Mouse (Mus musculus): ENCODE results near the gene Pole3. TPM values are rescaled to one million over a fixed set of nuclear protein-coding genes. Genes with fewer than 3 reads are reported as not detected.
A peak's percentile ranks its signal among the peaks of the same experiment; 100 is the strongest.

Gene Pole3
- total RNA-seq, 2 experiments from 2014 or later, result 23.4 to 24.4 TPM

DNA sequence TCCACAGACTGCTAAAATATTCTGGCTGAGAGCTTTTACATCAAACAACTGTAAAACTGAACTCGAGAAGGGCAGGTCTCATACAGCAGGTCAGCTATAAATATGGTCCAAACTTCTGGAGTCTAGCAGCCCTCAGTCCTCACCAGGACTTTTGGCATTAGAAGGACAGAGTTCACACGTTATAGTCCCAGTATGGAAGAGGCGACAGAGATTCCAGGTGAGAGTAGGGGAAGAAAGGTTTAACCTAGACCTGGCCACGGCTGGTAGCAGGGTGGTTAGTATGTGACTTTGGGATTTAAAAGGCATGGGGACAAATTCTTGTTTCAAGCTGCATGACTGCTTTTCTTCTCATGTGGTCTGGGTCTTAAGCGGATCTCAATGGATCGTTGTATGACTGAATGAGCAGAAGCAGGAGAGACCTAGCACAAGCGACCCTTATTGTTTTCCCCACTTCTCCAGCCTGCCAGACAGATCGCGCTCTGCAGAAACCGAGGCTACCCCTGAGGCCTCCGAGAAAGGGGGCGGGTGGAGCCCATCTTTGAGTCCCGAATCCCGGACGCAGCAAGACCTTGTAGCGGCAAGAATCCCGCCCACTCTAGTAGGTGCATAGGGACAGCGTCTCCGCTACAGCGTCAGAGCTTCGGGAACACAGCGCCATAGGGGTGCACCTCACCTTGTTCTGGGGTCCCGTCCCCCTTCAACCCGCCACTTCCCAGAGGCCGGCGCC is 5.6 kb downstream of the Pole3 start:
- DNase-seq, result no peak
- intact Hi-C loops (cut with DNase I), result loop anchor here (5.0 kb wide), 1 partner anchor 157 kb away; the partner anchor contains the start of genes Fkbp15 and Slc31a1

DNA sequence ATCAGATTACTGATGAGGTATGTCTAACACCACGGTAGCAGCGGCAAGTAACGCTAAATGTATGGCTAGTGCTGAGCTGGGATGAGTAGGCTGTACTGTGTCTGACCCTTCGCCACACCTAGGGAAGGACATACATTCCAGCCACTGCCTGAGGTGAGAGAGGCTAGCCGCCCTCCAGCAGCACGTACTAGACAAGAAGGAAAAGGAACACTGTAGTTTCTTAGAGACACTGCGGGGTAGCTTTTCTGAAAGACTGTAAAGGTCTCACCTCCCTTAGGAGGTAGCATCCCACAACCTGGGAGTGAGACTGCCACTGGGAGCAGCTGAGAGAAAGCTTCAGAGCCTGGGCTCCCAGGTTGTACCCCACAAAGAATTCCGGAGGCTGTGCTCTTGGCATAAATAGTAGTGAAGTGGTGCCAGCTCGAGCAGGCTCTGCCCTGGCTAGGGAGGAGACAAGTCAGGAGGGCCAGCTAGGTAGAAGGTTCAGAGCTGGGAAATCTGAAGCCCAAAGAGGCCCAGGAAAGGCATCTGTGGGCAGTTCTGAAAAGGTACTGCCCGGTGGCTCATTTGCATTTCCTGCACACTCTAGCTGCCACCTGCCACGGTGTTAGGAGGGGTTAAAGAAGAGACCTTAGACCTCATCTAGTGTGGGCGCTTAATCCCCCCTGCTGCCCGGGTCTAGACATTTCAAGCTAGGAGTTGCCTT is 6.3 kb downstream of the Pole3 start:
- intact Hi-C loops (cut with DNase I), result loop anchor here (5.0 kb wide), 1 partner anchor 156 kb away; the partner anchor contains the start of genes Fkbp15 and Slc31a1
- DNase-seq, result peak; percentile 64 to 67

DNA sequence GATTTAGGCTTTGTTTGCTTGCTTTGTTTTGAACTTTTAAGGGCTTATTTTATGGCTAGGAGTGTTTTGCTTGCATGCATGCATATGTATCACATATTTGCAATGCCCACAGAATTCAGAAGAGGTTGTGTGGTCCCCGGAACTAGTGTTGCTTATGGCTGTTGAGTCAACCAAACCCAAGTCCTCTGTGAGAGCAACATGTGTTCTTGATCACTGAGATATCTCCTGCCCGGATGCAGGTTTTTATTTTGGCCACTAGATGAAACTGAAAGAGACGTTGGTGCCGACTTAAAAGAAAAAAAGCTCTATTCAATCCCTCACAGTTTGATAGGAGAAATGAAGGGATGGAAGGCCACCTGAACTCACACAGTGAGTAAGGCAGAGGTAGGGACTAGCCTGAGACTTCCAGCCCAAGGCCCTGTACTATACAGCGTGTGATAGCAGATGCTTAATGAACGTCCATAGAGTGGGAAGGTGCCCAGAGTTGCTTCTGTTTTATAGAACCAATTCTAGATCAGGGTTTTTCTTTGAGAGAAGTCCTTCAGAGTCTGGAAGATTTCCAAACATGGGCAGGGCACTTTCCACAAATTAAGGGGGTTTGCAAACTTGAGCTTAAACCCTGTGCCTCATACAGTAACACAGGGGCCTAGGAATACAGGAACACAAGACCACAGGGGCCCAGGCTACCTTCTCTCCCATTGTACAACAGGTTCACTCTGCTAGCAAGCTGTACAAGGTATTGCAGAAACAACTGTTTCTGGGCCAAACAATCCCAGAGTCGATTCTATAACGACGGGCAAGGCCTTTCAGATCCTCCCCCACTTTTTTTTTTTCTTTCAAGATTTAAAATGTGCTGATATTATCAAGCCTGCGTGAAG is 7.1 kb downstream of the Pole3 start:
- intact Hi-C loops (cut with DNase I), result loop anchor here (5.0 kb wide), 1 partner anchor 155 kb away; the partner anchor contains the start of genes Fkbp15 and Slc31a1
- no peak for DNase-seq

DNA sequence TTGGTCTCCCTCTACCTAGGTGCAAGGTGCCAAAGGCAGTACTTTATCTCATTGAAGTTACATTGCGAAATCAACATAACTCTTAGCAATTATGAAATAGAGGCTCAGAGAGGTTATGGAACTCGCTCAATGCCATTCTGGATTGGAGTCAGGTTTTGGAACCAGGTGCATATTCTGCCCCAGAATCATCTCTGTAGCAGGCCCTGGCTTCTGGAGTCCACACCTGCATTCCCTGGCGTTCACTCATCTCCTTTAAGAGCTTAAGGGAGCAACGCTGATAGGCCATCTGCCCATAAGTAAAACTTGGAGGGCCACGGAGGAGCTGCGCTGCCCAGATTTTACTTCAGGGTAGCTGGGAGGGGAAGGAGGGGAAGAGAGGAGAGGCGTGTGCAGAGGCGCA is 7.8 kb downstream of the Pole3 start:
- intact Hi-C loops (cut with DNase I), result loop anchor here (5.0 kb wide), 1 partner anchor 155 kb away; the partner anchor contains the start of genes Fkbp15 and Slc31a1
- no peak for DNase-seq

DNA sequence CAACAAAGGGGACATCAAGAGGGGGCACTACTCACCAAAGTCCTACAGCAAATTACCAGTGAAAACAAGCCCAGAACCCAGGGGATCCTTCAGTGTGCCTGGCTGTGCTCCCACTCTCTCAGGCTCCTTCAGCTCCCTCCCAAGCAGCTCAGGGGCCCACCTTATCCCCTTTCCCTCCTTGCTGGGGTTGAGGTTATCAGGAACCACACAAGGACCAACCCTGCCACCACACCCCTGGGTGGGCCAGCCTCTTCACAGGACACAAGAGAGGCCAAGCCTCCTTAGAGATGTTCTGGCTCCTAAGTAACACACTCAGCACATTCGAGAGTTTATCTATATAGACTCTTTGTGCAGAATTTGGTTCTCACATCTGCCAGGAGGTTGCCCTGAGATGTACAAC is 8.3 kb downstream of the Pole3 start:
- intact Hi-C loops (cut with DNase I), result loop anchor here (5.0 kb wide), 1 partner anchor 154 kb away; the partner anchor contains the start of genes Fkbp15 and Slc31a1
- no peak for DNase-seq

DNA sequence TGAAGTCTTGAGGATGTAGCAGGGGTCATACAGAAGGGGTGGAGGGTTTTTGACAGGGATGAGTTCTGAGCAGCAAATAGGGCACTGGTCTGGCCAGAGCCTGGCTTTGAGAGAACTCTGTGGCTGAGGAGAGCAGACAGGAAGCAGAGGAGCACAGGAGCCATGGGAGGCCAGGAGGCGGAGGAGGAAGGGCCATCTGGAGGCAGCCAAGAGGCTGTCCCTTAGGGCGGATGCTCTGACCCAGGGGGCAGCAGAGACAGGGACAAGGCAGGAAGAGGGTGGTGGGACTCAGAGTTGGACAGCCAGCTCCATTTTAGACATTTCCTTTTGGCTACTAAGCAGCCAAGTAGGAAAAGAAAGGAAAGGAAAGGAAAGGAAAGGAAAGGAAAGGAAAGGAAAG is 8.8 kb downstream of the Pole3 start:
- peak; percentile 63 to 73 for DNase-seq
- intact Hi-C loops (cut with DNase I), result loop anchor here (5.0 kb wide), 1 partner anchor 154 kb away; the partner anchor contains the start of genes Fkbp15 and Slc31a1

DNA sequence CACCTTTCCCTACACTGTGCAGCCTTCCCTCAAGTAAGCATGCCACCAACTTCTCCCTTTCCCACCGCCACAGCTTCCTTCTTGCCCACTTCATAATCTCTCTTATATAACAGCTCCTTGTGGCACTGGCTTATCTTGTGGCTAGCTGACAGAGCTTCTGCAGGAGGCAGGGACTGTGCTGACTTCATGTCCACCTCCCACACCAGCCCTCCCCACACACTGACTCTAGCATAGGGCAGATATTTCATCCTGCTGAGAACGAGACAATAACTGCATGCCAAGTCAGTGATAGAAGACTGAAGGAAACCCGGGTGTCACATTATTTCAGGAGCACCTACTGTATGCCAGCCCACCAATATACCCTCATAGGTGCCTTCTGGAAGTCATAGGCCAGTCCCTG is 9.4 kb downstream of the Pole3 start:
- intact Hi-C loops (cut with DNase I), result loop anchor here (5.0 kb wide), 1 partner anchor 153 kb away; the partner anchor contains the start of genes Fkbp15 and Slc31a1
- no peak for DNase-seq

DNA sequence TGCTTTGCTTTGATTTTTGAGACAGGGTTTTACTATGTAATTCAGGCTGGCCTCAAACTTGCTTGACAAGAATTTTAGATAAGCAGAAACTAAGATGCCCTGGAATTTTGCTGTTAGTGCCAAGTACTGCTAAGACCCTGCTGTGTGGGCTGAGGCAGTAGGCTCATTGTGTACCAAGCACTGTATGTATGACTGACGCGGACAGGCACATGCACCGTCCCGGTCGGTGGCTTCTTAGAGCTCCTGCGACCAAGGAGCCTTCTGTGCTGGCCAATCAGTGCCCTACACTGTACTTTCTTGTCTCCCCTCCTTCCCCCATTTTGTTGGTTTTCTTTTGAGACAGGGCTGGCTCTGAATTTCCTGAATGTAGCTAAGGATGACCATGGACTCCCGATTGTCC is 9.9 kb downstream of the Pole3 start:
- DNase-seq, result no peak
- intact Hi-C loops (cut with DNase I), result loop anchor here (5.0 kb wide), 1 partner anchor 153 kb away; the partner anchor contains the start of genes Fkbp15 and Slc31a1

DNA sequence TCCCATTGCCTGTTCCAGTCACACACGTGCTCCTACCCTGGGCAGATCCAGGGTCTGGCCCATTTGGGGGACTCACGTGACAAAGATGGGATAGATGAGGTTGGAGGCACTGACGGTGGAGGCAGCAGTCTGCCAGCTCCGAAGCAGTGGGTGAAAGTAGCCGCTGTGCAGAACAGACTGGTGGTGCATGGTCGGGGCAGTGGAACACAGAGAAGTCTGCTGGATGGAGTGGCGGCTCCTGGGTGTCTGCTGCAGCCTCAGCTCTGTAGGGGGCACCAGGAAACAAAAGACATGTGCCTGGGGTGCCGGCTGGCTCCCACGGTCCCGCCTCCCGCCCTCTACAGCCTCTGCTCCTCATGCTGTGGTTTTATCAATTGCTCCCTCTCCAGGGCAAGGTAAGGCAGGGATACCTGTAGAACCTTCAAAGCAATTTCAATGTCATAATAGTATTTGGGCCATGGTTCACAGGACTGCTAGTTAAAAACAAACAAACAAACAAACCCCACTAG is 10.8 kb downstream of the Pole3 start:
- intact Hi-C loops (cut with DNase I), result no loop called here

DNA sequence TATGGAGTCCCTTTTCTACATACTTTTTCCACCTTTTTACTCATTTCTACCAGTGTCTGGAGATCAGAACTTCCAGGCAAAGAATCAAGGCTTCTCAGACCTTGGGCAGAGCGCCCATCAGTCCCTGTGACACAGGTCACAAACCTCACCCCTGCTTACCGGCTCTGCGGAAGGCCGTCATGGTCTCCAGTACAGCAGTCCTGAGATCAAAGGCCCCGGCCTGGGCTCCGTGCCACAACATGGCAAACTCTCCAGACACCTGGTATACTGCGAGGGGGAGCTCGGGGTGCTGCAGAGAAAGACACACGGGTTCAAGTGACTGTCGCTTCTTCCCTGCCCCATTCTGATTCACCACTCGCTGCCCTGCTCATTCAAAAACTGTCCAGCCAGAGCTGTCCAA is 14.9 kb downstream of the Pole3 start:
- intact Hi-C loops (cut with DNase I), result loop anchor here (5.0 to 10.0 kb wide), 2 partner anchors 53 to 105 kb away; partner anchors contain the start of genes Cdc26 and Prpf4
- DNase-seq, result peak in 1 of 2 experiments; percentile 37

More for the DNA sequence above, 10.8 kb downstream of the Pole3 start:
- no peak for DNase-seq

DNA sequence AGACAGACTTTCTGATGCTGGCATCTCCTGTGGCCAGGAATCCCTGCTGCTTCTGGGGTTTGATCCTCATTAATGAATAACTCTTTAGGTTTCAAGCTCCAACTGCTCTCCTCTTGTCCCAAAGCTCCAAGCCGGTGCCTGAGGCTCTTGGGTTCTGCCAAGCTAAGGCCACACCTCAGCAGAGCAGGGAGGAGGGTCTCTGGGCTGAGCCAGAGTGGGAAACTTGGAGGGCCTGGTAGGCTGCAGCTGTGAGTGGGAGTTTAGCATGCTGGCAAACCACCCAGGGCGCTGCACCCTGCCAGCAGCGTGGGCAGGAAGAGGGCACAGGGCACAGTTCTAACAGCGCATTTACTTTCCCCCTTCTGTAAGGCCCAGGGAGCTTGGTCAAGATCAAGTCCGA is 16.0 kb downstream of the Pole3 start:
- intact Hi-C loops (cut with DNase I), result loop anchor here (5.0 to 10.0 kb wide), 2 partner anchors 52 to 104 kb away; partner anchors contain the start of genes Cdc26 and Prpf4

DNA sequence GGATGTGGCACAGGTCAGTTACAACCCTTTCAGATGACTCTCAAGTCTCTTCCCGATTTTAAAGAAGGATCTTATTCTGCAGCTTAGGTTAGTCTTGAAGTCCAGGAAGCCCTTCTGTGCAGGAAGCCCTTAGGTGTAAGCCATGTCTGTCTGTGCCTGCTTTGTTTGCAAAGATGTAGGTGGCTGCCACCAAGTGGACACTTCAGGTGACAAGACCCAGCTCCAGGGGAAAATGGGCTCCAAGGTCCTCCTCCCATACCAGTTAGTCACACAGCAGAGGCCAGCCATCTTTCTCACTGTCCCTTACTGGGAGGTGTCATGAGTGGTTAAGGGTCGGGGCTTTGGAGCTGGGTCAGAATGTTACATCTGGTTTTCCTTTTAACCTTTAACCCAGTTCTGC is 18.1 kb downstream of the Pole3 start:
- intact Hi-C loops (cut with DNase I), result loop anchor here (2.0 to 10.0 kb wide), 3 partner anchors 49 to 160 kb away; partner anchors contain the start of genes Cdc26 and Prpf4
- peak; percentile 57 to 60 for DNase-seq

More for the DNA sequence above, 16.0 kb downstream of the Pole3 start:
- no peak for DNase-seq

DNA sequence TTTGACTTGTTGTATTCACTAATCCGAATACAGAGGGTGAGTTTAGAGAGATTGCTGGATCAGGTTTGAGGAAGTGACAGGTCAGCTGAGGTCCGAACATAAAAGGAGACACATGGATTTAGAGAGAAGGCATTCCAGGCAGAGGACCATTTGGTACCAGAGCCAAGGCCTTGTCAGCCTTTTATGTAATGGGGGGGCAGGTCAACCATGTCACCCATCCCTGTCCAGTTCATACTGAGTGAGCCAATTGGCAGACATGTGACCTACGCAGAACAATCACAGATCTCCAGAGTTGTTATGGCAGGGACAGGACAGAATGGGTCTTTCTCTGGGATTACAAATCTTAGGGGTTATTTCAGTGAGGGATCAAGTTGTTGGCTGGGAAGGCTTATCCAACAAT is 18.9 kb downstream of the Pole3 start:
- DNase-seq, result no peak
- intact Hi-C loops (cut with DNase I), result loop anchor here (2.0 to 10.0 kb wide), 3 partner anchors 49 to 159 kb away; partner anchors contain the start of genes Cdc26 and Prpf4

DNA sequence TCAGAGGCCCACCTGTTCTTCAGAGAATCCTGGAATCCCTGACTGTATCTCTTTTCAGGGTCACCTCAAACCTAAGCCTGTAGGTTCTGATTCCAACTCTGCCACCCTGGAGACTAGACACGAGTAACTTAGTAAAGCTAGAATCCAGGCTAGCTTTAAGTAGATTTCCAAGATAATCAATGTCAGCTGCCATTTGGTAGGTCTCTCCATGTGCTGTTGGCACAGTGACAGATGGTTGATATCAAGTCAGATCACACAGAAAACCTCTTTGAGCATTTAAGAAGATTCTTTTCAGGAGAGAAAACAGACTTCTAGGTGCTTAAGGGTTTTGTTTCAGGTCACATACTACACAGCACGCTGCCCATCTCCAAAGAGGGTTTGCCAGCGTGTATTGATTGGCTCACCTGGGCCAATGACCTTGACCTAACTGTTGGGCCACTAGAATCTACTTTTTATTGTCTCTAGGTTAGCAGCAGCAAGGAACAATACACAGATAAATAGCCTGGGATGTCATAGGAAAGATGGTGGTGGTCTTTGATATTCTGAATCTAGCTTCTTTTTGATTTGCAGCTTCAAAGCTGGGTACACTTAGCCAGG is 21.4 kb downstream of the Pole3 start, which contains the start of gene Hdhd3:
TSS of gene Hdhd3 (minus strand) at position 94 of the 597 bp plus-strand sequence.
- intact Hi-C loops (cut with DNase I), result loop anchor here (10.0 kb wide), 1 partner anchor 99 kb away; the partner anchor contains the start of genes Cdc26 and Prpf4
- no peak for DNase-seq

DNA sequence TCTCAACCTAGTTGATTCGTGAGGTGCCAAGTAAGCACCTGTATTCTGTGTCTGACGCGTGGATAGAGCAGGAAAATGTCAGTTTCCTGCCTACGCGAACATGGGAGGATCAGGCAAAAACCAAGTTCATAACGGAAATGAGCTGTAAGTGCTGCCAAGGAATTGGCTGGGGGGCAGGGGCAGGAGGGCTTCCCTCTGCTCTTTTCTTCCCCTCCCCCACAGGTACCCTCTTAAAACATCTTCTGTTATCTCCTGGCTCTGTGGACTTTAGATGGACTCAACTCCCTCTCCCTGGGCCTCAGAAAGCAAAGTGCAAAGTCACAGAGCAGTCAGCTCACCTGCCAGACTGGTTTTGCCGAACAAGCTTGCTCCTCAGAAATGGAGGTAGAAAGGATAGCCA is 21.9 kb downstream of the Pole3 start:
- no peak for DNase-seq
- intact Hi-C loops (cut with DNase I), result loop anchor here (10.0 kb wide), 1 partner anchor 98 kb away; the partner anchor contains the start of genes Cdc26 and Prpf4

DNA sequence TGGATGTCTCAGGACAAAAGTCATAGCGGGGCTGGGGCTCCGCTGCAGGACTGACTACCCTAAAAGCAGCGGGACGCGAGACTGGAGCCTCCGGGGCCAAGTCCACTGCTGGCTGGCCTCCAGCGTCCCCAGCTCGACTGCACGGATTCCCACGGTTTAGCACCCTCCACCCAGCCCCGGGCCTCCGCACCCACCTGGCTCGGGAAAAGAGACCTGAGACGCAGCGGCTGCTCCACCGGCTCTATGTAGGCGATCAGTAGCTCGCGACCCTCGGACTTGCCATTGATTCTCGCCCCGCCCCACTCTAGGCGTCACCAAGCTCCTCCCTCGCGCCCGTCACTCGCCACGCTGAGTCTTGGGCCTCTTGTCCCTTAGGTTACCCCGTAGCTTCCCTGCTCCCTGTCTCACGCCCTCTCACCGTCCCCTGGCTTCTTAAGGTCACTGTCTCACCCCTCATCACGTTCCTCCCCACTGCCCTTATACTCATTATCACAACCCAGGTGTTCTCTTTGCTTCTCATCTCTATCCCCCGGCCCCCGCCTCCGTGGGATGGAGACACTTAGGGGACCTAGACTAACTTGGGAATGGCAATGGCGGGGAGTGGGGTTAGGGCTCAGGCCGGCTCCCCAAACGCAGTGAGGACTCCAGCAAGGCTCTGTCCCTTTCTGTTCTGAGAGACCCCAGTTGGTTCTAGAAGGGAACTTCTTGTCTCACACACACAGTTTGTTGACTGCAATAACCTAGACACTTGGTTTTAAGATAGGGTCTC is 22.7 kb downstream of the Pole3 start:
- DNase-seq, result peak; percentile 94 to 95
- intact Hi-C loops (cut with DNase I), result loop anchor here (10.0 kb wide), 1 partner anchor 97 kb away; the partner anchor contains the start of genes Cdc26 and Prpf4

DNA sequence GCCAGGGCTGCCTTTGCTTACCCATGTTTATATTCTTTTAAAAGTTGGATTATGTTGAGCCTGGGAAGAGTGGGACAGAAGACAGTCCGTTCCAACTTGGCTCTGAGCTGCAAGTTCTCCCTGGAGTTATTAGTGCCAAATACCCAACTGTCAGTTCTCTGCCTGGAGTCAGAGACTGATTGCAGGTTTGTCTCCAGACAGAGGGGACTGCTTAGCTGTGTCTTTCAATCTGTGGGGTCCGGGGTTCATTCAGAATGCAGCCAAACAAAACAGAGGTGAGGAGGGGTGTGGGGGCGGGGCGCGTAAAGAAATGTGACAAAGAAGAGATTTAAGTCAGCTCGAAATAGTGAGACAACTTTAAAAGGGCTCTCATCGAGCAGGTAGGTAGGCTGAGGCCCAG is 23.3 kb downstream of the Pole3 start:
- intact Hi-C loops (cut with DNase I), result loop anchor here (10.0 kb wide), 1 partner anchor 97 kb away; the partner anchor contains the start of genes Cdc26 and Prpf4
- DNase-seq, result peak; percentile 43 to 45

DNA sequence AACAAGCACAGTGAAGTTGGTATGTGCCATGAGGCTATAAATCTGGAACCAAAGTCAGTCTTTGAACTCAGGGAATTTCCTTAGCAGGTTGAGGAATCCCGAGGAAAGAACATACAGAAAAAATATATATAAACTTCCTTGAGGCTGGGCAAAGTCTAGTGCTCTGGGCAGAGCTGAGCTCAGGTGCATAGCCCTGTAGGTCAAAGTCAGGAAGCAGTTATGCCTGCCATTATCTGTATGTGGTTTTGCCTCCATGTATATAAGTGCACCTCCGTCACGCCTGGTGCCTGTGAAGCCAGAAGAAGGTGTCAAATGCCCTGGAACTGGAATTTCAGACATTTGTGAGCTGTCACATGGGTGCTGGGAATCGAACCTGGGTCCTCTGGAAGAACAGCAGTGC is 24.1 kb downstream of the Pole3 start:
- intact Hi-C loops (cut with DNase I), result loop anchor here (10.0 kb wide), 1 partner anchor 96 kb away; the partner anchor contains the start of genes Cdc26 and Prpf4
- no peak for DNase-seq

Measured in heart, postnatal 10 days (tissue).